Mouse (Mus musculus) lung, postnatal 0 days (tissue): ENCODE data around the gene Mmp17. TPM values are rescaled to one million over a fixed set of nuclear protein-coding genes. Genes with fewer than 3 reads are reported as not detected.
A peak's percentile ranks its signal among the peaks of the same experiment; 100 is the strongest.

Experiments used
- ATAC-seq: fragments of 200-750 bp; cut with Nextera tagmentation; 2 replicates; pipeline ENCODE4 v1.8.0; 2017; ENCODE audit warnings: moderate library complexity
- DNase-seq: peaks from one replicate; pipeline ENCODE4 v3.0.0-alpha.2; 2016; ENCODE audit warnings: low spot score
- H3K27ac ChIP-seq: fragments of 300-500 bp; sonication (generic); 2 replicates; pipeline ENCODE4 v1.5.1; 2014; ENCODE audit warnings: antibody characterized with exemption, mild to moderate bottlenecking, low read length, mixed read lengths
- H3K27me3 ChIP-seq: fragments of 300-500 bp; sonication (generic); replicated peaks from 2 replicates; pipeline ENCODE4 v1.6.1; 2014; ENCODE audit warnings: low read length, mixed read lengths; ENCODE audit not compliant: insufficient read depth
- H3K36me3 ChIP-seq: fragments of 300-500 bp; sonication (generic); 2 replicates; pipeline ENCODE4 v1.6.1; 2014; ENCODE audit warnings: low read length, mixed read lengths; ENCODE audit not compliant: insufficient read depth
- H3K4me1 ChIP-seq: fragments of 300-500 bp; sonication (generic); 2 replicates; pipeline ENCODE4 v1.6.1; 2014; ENCODE audit warnings: antibody characterized with exemption, low read depth, low read length, mixed read lengths; ENCODE audit not compliant: insufficient read depth
- H3K4me2 ChIP-seq: fragments of 300-500 bp; sonication (generic); replicated peaks from 2 replicates; pipeline ENCODE4 v1.6.1; 2014; ENCODE audit warnings: low read depth, mild to moderate bottlenecking, low read length, moderate library complexity, mixed read lengths
- H3K4me3 ChIP-seq: fragments of 300-500 bp; sonication (generic); 2 replicates; pipeline ENCODE4 v1.5.1; 2014; ENCODE audit warnings: low read depth, low read length
- H3K9ac ChIP-seq: fragments of 300-500 bp; sonication (generic); replicated peaks from 2 replicates; pipeline ENCODE4 v1.6.1; 2014; ENCODE audit warnings: low read depth, mild to moderate bottlenecking
- H3K9me3 ChIP-seq: fragments of 300-500 bp; sonication (generic); 2 replicates; pipeline ENCODE4 v1.6.1; 2016; ENCODE audit warnings: low read length, mixed read lengths
- CTCF ChIP-seq: IDR thresholded peaks from 2 replicates; pipeline ENCODE4 v1.5.1; 2016; ENCODE audit warnings: antibody characterized with exemption, mild to moderate bottlenecking
- EP300 ChIP-seq: IDR thresholded peaks from 2 replicates; pipeline ENCODE4 v1.6.1; 2016; ENCODE audit warnings: antibody characterized with exemption, mild to moderate bottlenecking, control low read depth
- WGBS: fragments of 180-500 bp; shearing (Covaris S2); extraction: QIAGEN DNeasy Blood & Tissue Kit; methylation state at CpG from one replicate; pipeline ENCODE4 v1.1.7; 2014; 5-methylcytosine and 5-hydroxymethylcytosine counted together
- polyA plus RNA-seq: library from polyadenylated mRNA; unstranded; fragments of >200 nt; fragmentation: Nextera tagmentation; extraction: Ambion mirVana; gene quantifications from 2 replicates; pipeline ENCODE4 v1.2.1, GENCODE M21; 2015

Gene Mmp17
- 0.31 and 0.33 TPM in 2 replicates for polyA plus RNA-seq

DNA sequence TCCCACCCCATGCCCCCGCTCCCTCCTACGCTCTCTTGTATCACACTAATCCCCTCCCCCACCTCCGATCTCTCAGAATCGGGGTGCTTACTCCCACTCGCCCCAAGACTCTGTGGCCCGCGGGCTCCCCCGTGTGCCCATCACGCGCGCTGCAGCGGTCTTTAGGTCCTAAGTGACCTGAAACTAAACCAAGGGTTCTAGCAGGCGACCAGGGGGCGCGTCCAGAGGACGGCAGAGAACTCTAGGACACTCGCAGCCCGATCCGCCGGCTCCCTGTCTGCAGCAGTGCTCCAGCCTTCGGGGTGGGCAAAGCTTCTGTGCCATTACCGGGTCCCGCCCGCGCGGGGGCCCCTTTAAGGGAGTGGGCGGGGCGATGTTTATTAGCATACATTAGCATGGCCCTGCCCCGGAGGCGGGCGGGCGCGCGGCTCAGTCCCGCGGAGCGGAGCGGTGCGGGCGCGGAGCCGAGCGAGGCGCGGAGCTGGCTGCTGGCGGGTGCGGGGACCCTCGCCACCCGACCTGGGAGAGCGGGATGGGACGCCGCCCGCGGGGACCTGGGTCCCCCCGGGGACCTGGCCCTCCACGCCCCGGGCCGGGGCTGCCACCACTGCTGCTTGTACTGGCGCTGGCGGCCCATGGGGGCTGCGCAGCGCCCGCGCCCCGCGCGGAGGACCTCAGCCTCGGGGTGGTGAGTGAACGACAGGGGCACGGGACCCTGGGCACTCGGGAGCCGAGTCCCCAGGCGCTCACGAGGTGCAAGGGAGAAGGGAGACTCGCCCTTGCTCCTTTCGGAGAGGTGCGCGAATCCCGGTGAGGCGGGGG, at the start of gene Mmp17:
TSS of gene Mmp17 (plus strand) at position 409 of the 822 bp plus-strand sequence.
- WGBS = 1% methylated on average over 65 of the region's 80 CpGs
- Histone ChIP-seq H3K36me3 (no peaks in the 10 kb centered on the region), H3K4me1 (peaks cover 4% of the 10 kb centered on the region), H3K9ac (peak within 1 kb of the TSS; percentile 32), H3K27ac (no peak within 1 kb of the TSS), H3K4me2 (peak within 1 kb of the TSS; percentile 100), H3K4me3 (peak within 1 kb of the TSS; percentile 60), H3K9me3 (no peaks in the 10 kb centered on the region), H3K27me3 (peaks cover 14% of the 10 kb centered on the region)
- DNase-seq (peak; percentile 90), ATAC-seq (peak; percentile 94)
- TF ChIP-seq EP300 (no peak), CTCF (peak; percentile 81)

DNA sequence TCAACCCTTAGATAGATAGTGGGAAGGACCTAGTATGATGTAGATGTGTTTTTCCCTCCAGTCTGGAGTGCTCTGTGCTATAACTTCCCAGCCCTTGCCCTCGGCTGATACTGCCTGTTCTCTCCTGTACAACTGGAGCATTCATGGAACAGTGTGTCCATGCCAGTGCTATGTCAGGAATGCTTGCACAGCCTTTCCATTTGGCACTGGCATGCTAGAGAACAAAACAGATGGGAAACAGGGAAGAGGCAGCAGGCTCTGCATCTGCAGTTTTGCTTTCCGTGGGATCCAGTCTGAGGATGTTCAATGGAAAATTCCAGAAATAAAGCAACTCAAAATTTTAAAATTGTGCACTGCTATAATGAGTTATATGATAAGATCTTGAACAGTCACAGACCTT, 49.5 kb upstream of the Mmp17 start:
- peak; percentile 64; the same call in 1 of the 2 replicates for TF ChIP-seq EP300
- TF ChIP-seq CTCF = no peak
- no peak for DNase-seq
- 0 out of 2 replicates have a peak, but pooled peaks cover 1% of the 10 kb centered on the region for H3K36me3 ChIP-seq
- no peak overlapping the region for H3K9ac ChIP-seq
- WGBS = 66% methylated on average over 2 of the region's 2 CpGs
- H3K9me3 ChIP-seq = no peaks in the 10 kb centered on the region
- H3K4me2 ChIP-seq = no peak overlapping the region
- peak; percentile 38; the same call in 1 of the 2 replicates for ATAC-seq
- no peak overlapping the region for H3K4me3 ChIP-seq
- no peaks in the 10 kb centered on the region for H3K27me3 ChIP-seq
- no peak overlapping the region for H3K27ac ChIP-seq
- H3K4me1 ChIP-seq = no peaks in the 10 kb centered on the region

DNA sequence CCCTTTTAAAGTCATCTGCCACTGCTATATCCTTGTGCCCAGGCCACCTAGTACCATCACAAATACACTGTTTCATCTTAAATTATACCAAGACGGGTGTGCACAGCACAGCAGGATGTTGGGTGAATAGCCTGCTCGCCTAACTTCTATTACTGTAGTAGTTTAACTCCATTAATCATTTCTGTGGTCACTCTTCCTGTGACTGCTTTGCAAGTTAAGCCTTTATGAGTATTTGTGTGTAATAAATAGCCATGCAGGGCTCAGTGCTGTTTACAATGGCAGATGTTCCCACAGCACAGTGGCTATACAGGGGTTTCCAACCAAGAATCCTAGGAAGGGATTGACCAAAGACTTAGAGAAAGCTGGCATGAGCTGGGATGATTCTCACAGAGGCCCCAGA, 48.9 kb upstream of the Mmp17 start:
- no peak for DNase-seq
- 0 out of 2 replicates have a peak, but pooled peaks cover 4% of the 10 kb centered on the region for H3K36me3 ChIP-seq

DNA sequence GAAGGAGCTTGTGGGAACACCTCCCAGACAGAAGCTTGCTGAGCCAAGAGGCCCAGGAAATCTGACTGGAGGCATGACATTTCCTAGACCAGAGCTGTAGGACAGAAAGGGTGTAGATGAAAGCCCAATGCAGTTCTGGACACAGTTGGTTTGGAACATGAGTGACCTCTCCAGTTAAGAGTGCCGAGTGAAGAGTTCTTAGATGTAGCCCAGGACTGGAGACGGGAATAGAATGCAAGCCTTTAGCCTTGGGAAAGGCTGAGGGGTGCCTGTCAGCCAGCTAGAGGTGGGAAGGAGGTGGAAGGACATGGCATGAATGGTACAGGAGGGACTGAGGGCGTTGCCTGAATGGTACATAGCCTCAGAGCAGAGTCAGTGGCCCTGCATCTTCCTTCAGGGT, 48.5 kb upstream of the Mmp17 start:
- Histone ChIP-seq H3K4me1 (no peaks in the 10 kb centered on the region), H3K9me3 (no peaks in the 10 kb centered on the region), H3K27me3 (no peaks in the 10 kb centered on the region), H3K4me3 (no peak overlapping the region), H3K27ac (no peak overlapping the region), H3K4me2 (no peak overlapping the region), H3K36me3 (0 out of 2 replicates have a peak, but pooled peaks cover 4% of the 10 kb centered on the region), H3K9ac (no peak overlapping the region)
- WGBS = 81% methylated on average over 3 of the region's 3 CpGs
- no peak for ATAC-seq
- no peak for DNase-seq
- no peak for TF ChIP-seq CTCF
- TF ChIP-seq EP300 = no peak

More for the DNA sequence above, 48.9 kb upstream of the Mmp17 start:
- Histone ChIP-seq H3K27me3 (no peaks in the 10 kb centered on the region), H3K4me2 (no peak overlapping the region), H3K27ac (no peak overlapping the region), H3K4me1 (no peaks in the 10 kb centered on the region), H3K9me3 (no peaks in the 10 kb centered on the region), H3K9ac (no peak overlapping the region), H3K4me3 (no peak overlapping the region)
- ATAC-seq = no peak
- WGBS = 70% methylated on average over 2 of the region's 2 CpGs
- TF ChIP-seq EP300 = no peak
- no peak for TF ChIP-seq CTCF

DNA sequence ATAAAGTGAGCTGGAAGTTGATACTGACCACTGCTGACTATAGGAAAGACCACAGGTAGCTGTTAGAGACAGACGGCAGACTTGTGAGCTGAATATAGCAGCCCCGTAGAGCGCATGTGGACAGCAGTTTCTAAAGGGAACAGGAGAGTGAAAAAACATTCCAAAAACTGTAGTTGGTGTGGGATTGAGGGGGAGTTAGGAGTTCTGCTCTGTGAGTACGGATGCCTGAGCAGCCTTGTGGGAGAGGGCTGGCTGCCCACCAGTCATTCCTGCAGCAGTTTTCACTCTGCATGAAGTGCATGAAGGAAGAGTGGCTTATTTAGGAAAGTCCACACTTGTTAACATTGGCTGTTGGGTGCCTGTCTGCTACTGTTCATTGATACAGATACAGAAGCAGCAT, 45.1 kb upstream of the Mmp17 start:
- 94% methylated on average over 4 of the region's 4 CpGs for WGBS
- H3K9me3 ChIP-seq = no peaks in the 10 kb centered on the region
- no peak for TF ChIP-seq EP300
- no peak for TF ChIP-seq CTCF
- H3K4me1 ChIP-seq = no peaks in the 10 kb centered on the region
- H3K4me2 ChIP-seq = no peak overlapping the region
- H3K4me3 ChIP-seq = no peak overlapping the region
- DNase-seq (no peak), ATAC-seq (no peak)
- H3K27ac ChIP-seq = no peak overlapping the region
- no peaks in the 10 kb centered on the region for H3K27me3 ChIP-seq
- peaks cover 24% of the 10 kb centered on the region; the same call in 1 of the 2 replicates for H3K36me3 ChIP-seq
- H3K9ac ChIP-seq = no peak overlapping the region

DNA sequence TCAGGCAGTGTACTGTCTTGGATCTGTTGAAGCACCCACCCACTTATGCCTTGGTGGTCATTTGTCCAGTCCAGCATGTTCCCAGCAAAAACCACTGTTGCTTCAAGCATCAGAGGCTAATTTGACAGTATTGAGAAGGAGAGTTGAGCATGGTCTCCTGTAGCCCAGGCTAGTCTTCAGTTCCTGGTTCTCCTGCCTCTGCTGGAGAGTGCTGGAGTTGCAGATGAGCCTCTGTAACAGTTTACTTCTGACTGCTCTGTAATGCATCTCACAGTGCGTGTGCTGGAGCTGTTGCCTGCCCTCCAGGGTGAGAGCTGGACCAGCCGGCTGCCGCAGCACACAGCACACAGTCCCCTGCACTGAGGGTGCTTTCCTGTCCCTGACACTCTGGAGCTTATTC, 41.7 kb upstream of the Mmp17 start:
- TF ChIP-seq CTCF (peak; percentile 27), EP300 (no peak)
- ATAC-seq = no peak
- Histone ChIP-seq H3K27ac (no peak overlapping the region), H3K9me3 (no peaks in the 10 kb centered on the region), H3K4me3 (no peak overlapping the region), H3K9ac (no peak overlapping the region), H3K4me2 (no peak overlapping the region), H3K4me1 (no peaks in the 10 kb centered on the region), H3K27me3 (no peaks in the 10 kb centered on the region), H3K36me3 (peaks cover 38% of the 10 kb centered on the region; the same call in 1 of the 2 replicates)
- WGBS = 90% methylated on average over 3 of the region's 3 CpGs
- no peak for DNase-seq
